Mouse (Mus musculus) myocyte (in vitro differentiated cells): ENCODE measurements around the gene Slx4ip. TPM values are rescaled to one million over a fixed set of nuclear protein-coding genes. Genes with fewer than 3 reads are reported as not detected.

ENCODE experiments used
- H3K27me3 ChIP-seq: one replicate; pipeline ENCODE4 v1.6.1; 2011; ENCODE audit not compliant: control insufficient read depth, insufficient read depth, insufficient read length
- H3K36me3 ChIP-seq: one replicate; pipeline ENCODE4 v1.6.1; 2011; ENCODE audit not compliant: control insufficient read depth, insufficient read depth
- H3K4me2 ChIP-seq: one replicate; pipeline ENCODE4 v1.6.1; 2011; ENCODE audit warnings: low read depth, control low read depth
- H3K4me3 ChIP-seq: one replicate; pipeline ENCODE4 v1.5.1; 2011; ENCODE audit warnings: mild to moderate bottlenecking, control low read depth, moderate library complexity
- H3K79me2 ChIP-seq: one replicate; pipeline ENCODE4 v1.6.1; 2011; ENCODE audit not compliant: control insufficient read depth, insufficient read depth
- H3ac ChIP-seq: one replicate; pipeline ENCODE4 v1.6.1; 2011; ENCODE audit not compliant: control insufficient read depth, insufficient read length
- CEBPB ChIP-seq: IDR thresholded peaks from 2 replicates; pipeline ENCODE4 v1.6.1; 2011; ENCODE audit warnings: mild to moderate bottlenecking, moderate library complexity; ENCODE audit not compliant: poor library complexity, insufficient read depth, severe bottlenecking
- E2F4 ChIP-seq: IDR thresholded peaks from one replicate; pipeline ENCODE4 v1.6.1; 2011; ENCODE audit warnings: mild to moderate bottlenecking, control low read depth, moderate library complexity; ENCODE audit not compliant: insufficient read depth
- MAX ChIP-seq: IDR thresholded peaks from one replicate; pipeline ENCODE4 v1.6.1; 2011; ENCODE audit warnings: low read depth, mild to moderate bottlenecking, control low read depth
- MYOD1 ChIP-seq, 3 experiments: IDR thresholded peaks; one replicate each; pipeline ENCODE4 v1.6.1; 2011; ENCODE audit warnings: control low read depth in 2 of 3, low read depth in 2 of 3, mild to moderate bottlenecking in 2 of 3, moderate library complexity in 1 of 3; ENCODE audit not compliant: insufficient read length in 2 of 3, control insufficient read depth in 1 of 3
- MYOG ChIP-seq, 3 experiments: IDR thresholded peaks; one replicate each; pipeline ENCODE4 v1.6.1; 2011; ENCODE audit warnings: control low read depth in 2 of 3, low read depth in 2 of 3, mild to moderate bottlenecking in 2 of 3; ENCODE audit not compliant: insufficient read length in 2 of 3, control insufficient read depth in 1 of 3, insufficient read depth in 1 of 3
- POLR2A ChIP-seq: IDR thresholded peaks from one replicate; pipeline ENCODE4 v1.6.1; 2011; ENCODE audit warnings: low read depth, mild to moderate bottlenecking, control low read depth, moderate library complexity; ENCODE audit not compliant: insufficient read length
- POLR2AphosphoS2 ChIP-seq: IDR thresholded peaks from one replicate; pipeline ENCODE4 v1.6.1; 2011; ENCODE audit warnings: low read depth, control low read depth; ENCODE audit not compliant: insufficient read length
- REST ChIP-seq: IDR thresholded peaks from one replicate; pipeline ENCODE4 v1.6.1; 2011; ENCODE audit warnings: mild to moderate bottlenecking, control low read depth, moderate library complexity; ENCODE audit not compliant: insufficient read depth, insufficient read length
- SRF ChIP-seq: IDR thresholded peaks from one replicate; pipeline ENCODE4 v1.6.1; 2011; ENCODE audit warnings: low read depth; ENCODE audit not compliant: control insufficient read depth, insufficient read length
- TCF12 ChIP-seq: IDR thresholded peaks from one replicate; pipeline ENCODE4 v1.6.1; 2011; ENCODE audit warnings: mild to moderate bottlenecking, control low read depth; ENCODE audit not compliant: poor library complexity, insufficient read depth, severe bottlenecking
- TCF3 ChIP-seq: IDR thresholded peaks from one replicate; pipeline ENCODE4 v1.6.1; 2011; ENCODE audit warnings: low read depth, control low read depth; ENCODE audit not compliant: insufficient read length
- USF1 ChIP-seq: IDR thresholded peaks from one replicate; pipeline ENCODE4 v1.6.1; 2011; ENCODE audit warnings: low read depth, mild to moderate bottlenecking, control low read depth, moderate library complexity
- polyA plus RNA-seq: library from polyadenylated mRNA; unstranded; fragments of >200 nt; fragmentation: generic; extraction: Trizol; gene quantifications from one replicate; pipeline ENCODE4 v1.2.1, GENCODE M21; 2012; ENCODE audit warnings: missing spikeins

The Slx4ip gene
- polyA plus RNA-seq, 1 experiment, result 1.2 TPM

GRCm38 (mm10) chr2:136958697-136959096, 67.7 kb downstream of the Slx4ip start:
- Histone ChIP-seq H3K27me3 (no peaks in the 10 kb centered on the region), H3K36me3 (no peaks in the 10 kb centered on the region), H3ac (no peak overlapping the region), H3K4me2 (no peak overlapping the region), H3K4me3 (no peak overlapping the region), H3K79me2 (no peaks in the 10 kb centered on the region)
- TF ChIP-seq USF1 (no peak), CEBPB (no peak), SRF (no peak), E2F4 (no peak), REST (no peak), POLR2AphosphoS2 (no peak), TCF12 (no peak), MYOD1 (IDR thresholded peaks at IDR 0.05; ENCODE audit: control insufficient read depth in 1 of 3, insufficient read length in 2 of 3, low read depth in 2 of 3) (no peak), TCF3 (no peak), MYOG (IDR thresholded peaks at IDR 0.05; ENCODE audit: control insufficient read depth in 1 of 3, insufficient read depth in 1 of 3, insufficient read length in 2 of 3, low read depth in 2 of 3) (no peak), MAX (no peak), POLR2A (no peak)

DNA sequence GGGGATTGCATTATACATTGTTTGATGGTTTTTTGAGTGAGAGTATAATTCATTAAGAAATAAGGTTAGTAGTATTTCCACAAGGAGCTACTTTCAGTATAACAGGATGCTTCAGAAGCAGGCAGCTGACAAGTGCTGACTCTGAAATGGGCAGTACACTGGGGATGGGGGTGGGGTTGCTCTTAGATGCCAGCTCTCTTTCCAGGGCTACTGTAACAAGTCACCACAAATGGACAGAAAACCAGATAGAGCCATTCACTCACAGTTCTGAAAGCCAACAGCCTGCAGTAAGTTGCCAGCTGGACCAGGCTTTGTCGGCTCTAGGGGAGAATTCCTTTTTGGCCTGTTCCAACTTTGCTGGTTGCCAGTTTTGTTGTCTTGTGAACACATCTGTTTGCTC, 84.8 kb downstream of the Slx4ip start:
- H3ac ChIP-seq, result no peak overlapping the region
- H3K27me3 ChIP-seq, result no peaks in the 10 kb centered on the region
- no peak for TF ChIP-seq MYOD1 (IDR thresholded peaks at IDR 0.05; ENCODE audit: control insufficient read depth in 1 of 3, insufficient read length in 2 of 3, low read depth in 2 of 3)
- TF ChIP-seq MYOG (IDR thresholded peaks at IDR 0.05; ENCODE audit: control insufficient read depth in 1 of 3, insufficient read depth in 1 of 3, insufficient read length in 2 of 3, low read depth in 2 of 3), result no peak
- no peak for TF ChIP-seq TCF12
- no peak for TF ChIP-seq TCF3
- TF ChIP-seq SRF, result no peak
- TF ChIP-seq REST, result no peak
- TF ChIP-seq MAX, result no peak
- TF ChIP-seq POLR2A, result no peak
- no peak for TF ChIP-seq POLR2AphosphoS2
- no peak for TF ChIP-seq USF1
- TF ChIP-seq E2F4, result no peak
- TF ChIP-seq CEBPB, result no peak
- no peak overlapping the region for H3K4me3 ChIP-seq
- H3K4me2 ChIP-seq, result no peak overlapping the region
- no peaks in the 10 kb centered on the region for H3K79me2 ChIP-seq
- no peaks in the 10 kb centered on the region for H3K36me3 ChIP-seq

DNA sequence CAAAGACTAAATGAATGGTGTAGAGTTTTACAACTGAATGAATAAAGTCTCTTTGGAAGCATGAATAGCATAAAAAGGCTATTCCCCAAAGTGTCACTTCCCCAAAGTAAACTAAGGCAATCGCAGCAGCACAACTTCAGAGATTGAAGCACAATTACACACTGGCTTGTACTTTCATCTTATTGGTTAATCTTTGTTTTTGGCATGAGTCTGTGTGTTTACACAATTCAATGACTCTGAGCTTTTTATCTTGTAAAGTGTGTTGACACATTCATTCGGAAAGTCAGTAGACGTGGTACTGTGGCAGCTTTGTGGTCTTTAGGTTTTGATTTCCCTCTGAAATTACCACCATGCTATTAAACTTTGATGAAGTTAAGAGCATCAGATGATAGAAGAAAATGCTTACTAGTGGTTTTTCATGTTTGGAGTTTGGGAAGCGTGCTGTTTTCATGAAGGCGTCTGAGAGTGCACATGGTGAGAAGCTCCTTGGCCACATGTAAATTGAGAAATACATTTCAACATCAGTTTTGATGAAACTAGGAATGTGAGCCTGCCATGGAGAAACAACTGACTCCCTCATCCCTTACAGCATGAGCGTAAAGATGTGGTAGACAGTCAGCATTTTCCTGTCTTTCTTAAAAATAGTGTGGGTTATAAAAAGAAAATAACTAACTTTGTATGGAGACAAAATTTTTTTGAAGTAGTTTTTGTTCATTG, 88.2 kb downstream of the Slx4ip start:
- no peaks in the 10 kb centered on the region for H3K79me2 ChIP-seq
- H3K36me3 ChIP-seq, result no peaks in the 10 kb centered on the region
- no peak overlapping the region for H3ac ChIP-seq
- TF ChIP-seq MAX (no peak), E2F4 (no peak), CEBPB (no peak), TCF12 (no peak), USF1 (no peak), REST (no peak), POLR2AphosphoS2 (no peak), MYOD1 (IDR thresholded peaks at IDR 0.05; ENCODE audit: control insufficient read depth in 1 of 3, insufficient read length in 2 of 3, low read depth in 2 of 3) (no peak), SRF (no peak), POLR2A (no peak), TCF3 (no peak), MYOG (IDR thresholded peaks at IDR 0.05; ENCODE audit: control insufficient read depth in 1 of 3, insufficient read depth in 1 of 3, insufficient read length in 2 of 3, low read depth in 2 of 3) (no peak)
- no peaks in the 10 kb centered on the region for H3K27me3 ChIP-seq
- no peak overlapping the region for H3K4me2 ChIP-seq
- H3K4me3 ChIP-seq, result no peak overlapping the region

GRCm38 (mm10) chr2:136981062-136981879, 90.3 kb downstream of the Slx4ip start:
- Histone ChIP-seq H3K4me2 (no peak overlapping the region), H3K27me3 (no peaks in the 10 kb centered on the region), H3ac (no peak overlapping the region), H3K4me3 (no peak overlapping the region), H3K79me2 (no peaks in the 10 kb centered on the region), H3K36me3 (no peaks in the 10 kb centered on the region)
- TF ChIP-seq USF1, result no peak
- no peak for TF ChIP-seq MYOD1 (IDR thresholded peaks at IDR 0.05; ENCODE audit: control insufficient read depth in 1 of 3, insufficient read length in 2 of 3, low read depth in 2 of 3)
- TF ChIP-seq POLR2A, result no peak
- TF ChIP-seq CEBPB, result no peak
- no peak for TF ChIP-seq TCF12
- no peak for TF ChIP-seq TCF3
